Mouse (Mus musculus): ENCODE measurements around the gene 9130230L23Rik. TPM values are rescaled to one million over a fixed set of nuclear protein-coding genes. Genes with fewer than 3 reads are reported as not detected.
"Not testable (repeated sequence)": the region's sequence is repeated elsewhere in the genome, so short reads cannot be mapped to it uniquely, and the experiment has no call there.

9130230L23Rik gene
- polyA plus RNA-seq, 1 experiment from 2014 or later: 1.0 TPM

GRCm38 (mm10) chr5:65991191-65991590 is 12.9 kb downstream of the 9130230L23Rik start:
- no peak for ATAC-seq (ENCODE audit: insufficient read depth)
- Histone ChIP-seq H3K4me2 (no peak overlapping the region), H3K27me3 (ENCODE audit: insufficient read depth, low read length) (no peaks in the 10 kb centered on the region), H3K9me3 (ENCODE audit: low read depth, low read length) (no peaks in the 10 kb centered on the region), H3K27ac (ENCODE audit: low read depth) (no peak overlapping the region), H3K4me1 (ENCODE audit: insufficient read depth) (no peaks in the 10 kb centered on the region), H3K36me3 (ENCODE audit: insufficient read depth) (no peaks in the 10 kb centered on the region), H3K4me3 (ENCODE audit: low read depth, low read length) (no peak overlapping the region), H3K9ac (no peak overlapping the region)
- no peak for TF ChIP-seq CTCF (IDR thresholded peaks at IDR 0.05; ENCODE audit: low read depth)
- no peak for DNase-seq
- WGBS: 87% methylated on average over 2 of the region's 2 CpGs

- H3K36me3 ChIP-seq (ENCODE audit: insufficient read depth); H3K9me3 ChIP-seq (ENCODE audit: low read depth, low read length); DNase-seq; ATAC-seq (ENCODE audit: insufficient read depth); H3K9ac ChIP-seq; H3K27me3 ChIP-seq (ENCODE audit: insufficient read depth, low read length); H3K4me3 ChIP-seq (ENCODE audit: low read depth, low read length); H3K4me1 ChIP-seq (ENCODE audit: insufficient read depth); H3K4me2 ChIP-seq; H3K27ac ChIP-seq (ENCODE audit: low read depth): not testable (repeated sequence)
- 58% methylated on average over 3 of the region's 3 CpGs for WGBS
Measured at GRCm38 (mm10) chr5:65987004-65987403, 17.1 kb downstream of the 9130230L23Rik start.

DNA sequence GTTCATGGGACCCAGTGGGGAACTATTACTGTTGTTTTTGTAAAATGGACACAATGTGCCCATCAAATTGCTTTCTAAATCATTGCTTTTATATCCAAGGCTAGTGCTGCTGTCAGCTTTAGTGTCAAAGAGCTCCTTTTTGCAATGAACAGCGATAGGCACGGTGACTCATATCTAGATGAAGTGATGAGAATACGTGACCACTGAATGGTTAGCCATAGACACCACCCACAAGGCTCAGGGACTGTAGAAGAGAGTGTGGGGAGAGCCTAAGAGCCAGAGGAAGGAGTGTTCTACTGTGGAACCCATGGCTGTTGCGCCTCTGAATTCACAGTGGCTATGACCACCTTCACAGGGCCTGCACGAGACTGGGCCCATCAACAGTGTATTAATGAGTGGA is 17.7 kb downstream of the 9130230L23Rik start:
- no peak for TF ChIP-seq CTCF (IDR thresholded peaks at IDR 0.05; ENCODE audit: low read depth)
- Histone ChIP-seq H3K4me2 (no peak overlapping the region), H3K36me3 (ENCODE audit: insufficient read depth) (no peaks in the 10 kb centered on the region), H3K4me1 (ENCODE audit: insufficient read depth) (no peaks in the 10 kb centered on the region), H3K9ac (no peak overlapping the region), H3K27ac (ENCODE audit: low read depth) (no peak overlapping the region), H3K4me3 (ENCODE audit: low read depth, low read length) (no peak overlapping the region), H3K27me3 (ENCODE audit: insufficient read depth, low read length) (no peaks in the 10 kb centered on the region), H3K9me3 (ENCODE audit: low read depth, low read length) (no peaks in the 10 kb centered on the region)
- DNase-seq (no peak), ATAC-seq (ENCODE audit: insufficient read depth) (no peak)
- WGBS: 88% methylated on average over 5 of the region's 5 CpGs

DNA sequence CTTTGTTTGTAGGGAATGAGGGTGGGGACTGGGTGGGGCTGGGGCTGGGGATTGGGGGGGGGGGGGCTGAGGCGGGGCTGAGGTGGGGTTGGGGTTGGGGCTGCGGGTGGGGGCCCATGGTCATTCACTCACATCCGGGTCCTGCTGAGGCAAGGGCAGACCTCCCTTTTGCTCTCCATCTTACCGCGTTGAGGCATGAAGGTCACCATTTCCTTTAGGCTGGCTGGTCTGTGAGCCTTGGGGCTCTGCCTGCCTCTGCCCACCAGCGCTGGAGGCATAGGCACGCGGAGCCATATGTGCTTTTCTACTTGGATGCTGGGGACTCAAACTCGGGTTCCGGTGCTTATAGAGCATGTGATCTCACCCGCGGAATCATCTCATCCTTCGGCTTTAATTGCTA is 28.4 kb downstream of the 9130230L23Rik start:
- no peak for TF ChIP-seq CTCF (IDR thresholded peaks at IDR 0.05; ENCODE audit: low read depth)
- ATAC-seq (ENCODE audit: insufficient read depth): no peak

DNA sequence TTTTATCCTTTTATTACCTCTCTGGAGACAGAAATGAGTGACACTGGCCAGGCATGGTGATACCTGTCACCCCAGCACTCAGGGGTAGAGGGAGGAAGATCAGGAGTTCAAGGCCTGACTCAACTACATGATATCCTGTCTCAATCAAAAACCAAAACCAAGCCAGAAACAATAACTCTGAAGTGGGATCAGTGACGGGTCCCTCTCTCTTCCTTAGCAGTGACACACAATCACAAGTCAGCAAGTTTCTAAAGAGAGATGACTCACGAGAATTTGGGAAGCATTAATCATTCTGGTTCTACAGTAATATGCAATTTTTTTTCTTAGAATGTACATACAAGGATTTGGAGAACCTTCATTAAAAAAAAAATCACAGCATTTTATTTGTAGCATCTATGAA is 30.9 kb downstream of the 9130230L23Rik start:
- TF ChIP-seq CTCF (IDR thresholded peaks at IDR 0.05; ENCODE audit: low read depth): no peak
- no peak overlapping the region for H3K9ac ChIP-seq
- no peak for DNase-seq

More for the DNA sequence above, 28.4 kb downstream of the 9130230L23Rik start:
- Histone ChIP-seq H3K27me3 (ENCODE audit: insufficient read depth, low read length) (no peaks in the 10 kb centered on the region), H3K4me3 (ENCODE audit: low read depth, low read length) (no peak overlapping the region), H3K27ac (ENCODE audit: low read depth) (no peak overlapping the region), H3K4me2 (no peak overlapping the region), H3K9me3 (ENCODE audit: low read depth, low read length) (no peaks in the 10 kb centered on the region), H3K4me1 (ENCODE audit: insufficient read depth) (no peaks in the 10 kb centered on the region), H3K9ac (no peak overlapping the region), H3K36me3 (ENCODE audit: insufficient read depth) (no peaks in the 10 kb centered on the region)
- no peak for DNase-seq
- 90% methylated on average over 13 of the region's 13 CpGs for WGBS

DNA sequence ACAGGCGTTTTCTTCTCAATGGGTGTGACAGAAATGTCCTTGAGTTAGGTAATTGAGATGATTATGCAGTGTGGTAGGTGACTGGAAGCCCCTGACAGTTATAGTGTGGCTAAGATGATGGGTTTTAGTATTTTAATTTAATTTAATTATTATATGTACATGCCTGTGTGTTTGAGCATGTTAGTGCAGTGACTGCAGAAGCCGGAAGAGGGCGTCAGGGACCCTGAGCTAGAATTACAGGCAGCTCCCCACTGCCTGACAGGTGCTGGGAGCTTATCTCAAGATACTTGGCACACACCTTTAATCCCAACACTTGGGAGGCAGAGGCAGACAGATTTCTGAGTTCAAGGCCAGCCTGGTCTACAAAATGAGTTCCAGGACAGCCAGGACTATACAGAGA is 36.1 kb downstream of the 9130230L23Rik start:
- H3K27me3 ChIP-seq (ENCODE audit: insufficient read depth, low read length): no peaks in the 10 kb centered on the region
- 90% methylated on average over 3 of the region's 3 CpGs for WGBS
- H3K4me1 ChIP-seq (ENCODE audit: insufficient read depth): no peaks in the 10 kb centered on the region
- H3K9me3 ChIP-seq (ENCODE audit: low read depth, low read length): no peaks in the 10 kb centered on the region
- no peak overlapping the region for H3K4me3 ChIP-seq (ENCODE audit: low read depth, low read length)
- H3K4me2 ChIP-seq: no peak overlapping the region
- DNase-seq (no peak), ATAC-seq (ENCODE audit: insufficient read depth) (no peak)
- no peak overlapping the region for H3K9ac ChIP-seq
- TF ChIP-seq CTCF (IDR thresholded peaks at IDR 0.05; ENCODE audit: low read depth): no peak
- no peak overlapping the region for H3K27ac ChIP-seq (ENCODE audit: low read depth)
- H3K36me3 ChIP-seq (ENCODE audit: insufficient read depth): no peaks in the 10 kb centered on the region

More for the DNA sequence above, 30.9 kb downstream of the 9130230L23Rik start:
- no peaks in the 10 kb centered on the region for H3K27me3 ChIP-seq (ENCODE audit: insufficient read depth, low read length)
- H3K4me3 ChIP-seq (ENCODE audit: low read depth, low read length): no peak overlapping the region
- WGBS: 53% methylated on average over 2 of the region's 2 CpGs
- H3K36me3 ChIP-seq (ENCODE audit: insufficient read depth): no peaks in the 10 kb centered on the region
- H3K4me2 ChIP-seq: no peak overlapping the region
- H3K4me1 ChIP-seq (ENCODE audit: insufficient read depth): no peaks in the 10 kb centered on the region
- no peak for ATAC-seq (ENCODE audit: insufficient read depth)
- no peak overlapping the region for H3K27ac ChIP-seq (ENCODE audit: low read depth)
- no peaks in the 10 kb centered on the region for H3K9me3 ChIP-seq (ENCODE audit: low read depth, low read length)

- Histone ChIP-seq H3K9me3 (ENCODE audit: low read depth, low read length) (no peaks in the 10 kb centered on the region), H3K4me2 (no peak overlapping the region)
- 52% methylated on average over 12 of the region's 12 CpGs for WGBS
Measured at GRCm38 (mm10) chr5:65967091-65967490, 37.0 kb downstream of the 9130230L23Rik start.

DNA sequence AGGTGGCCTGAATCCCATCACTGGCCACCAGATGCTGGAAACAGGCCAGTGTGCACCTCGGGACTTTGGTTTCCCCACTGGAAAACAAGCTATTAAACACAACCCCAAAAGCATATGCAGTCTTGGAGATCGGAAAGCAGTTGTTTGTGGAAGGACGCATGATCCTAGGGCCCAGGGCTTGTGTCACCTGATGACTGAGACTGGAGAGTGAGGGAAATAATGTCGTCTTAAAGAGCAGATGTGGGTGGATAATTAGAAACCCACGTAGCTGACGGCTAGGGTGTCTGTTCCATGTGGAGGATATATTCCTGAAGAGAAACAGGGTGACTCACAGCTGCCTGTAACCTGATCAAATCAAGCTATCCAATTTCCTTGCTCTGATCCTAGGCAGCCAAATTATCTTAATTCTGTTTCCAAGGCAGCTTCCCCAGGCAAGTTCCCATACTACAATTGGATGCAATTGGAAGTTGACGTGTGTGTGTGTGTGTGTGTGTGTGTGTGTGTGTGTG is 38.3 kb downstream of the 9130230L23Rik start:
- 64% methylated on average over 7 of the region's 7 CpGs for WGBS
- Histone ChIP-seq H3K4me2 (no peak overlapping the region), H3K4me1 (ENCODE audit: insufficient read depth) (no peaks in the 10 kb centered on the region), H3K9me3 (ENCODE audit: low read depth, low read length) (no peaks in the 10 kb centered on the region), H3K9ac (no peak overlapping the region), H3K27me3 (ENCODE audit: insufficient read depth, low read length) (no peaks in the 10 kb centered on the region), H3K27ac (ENCODE audit: low read depth) (no peak overlapping the region), H3K36me3 (ENCODE audit: insufficient read depth) (no peaks in the 10 kb centered on the region), H3K4me3 (ENCODE audit: low read depth, low read length) (no peak overlapping the region)
- no peak for TF ChIP-seq CTCF (IDR thresholded peaks at IDR 0.05; ENCODE audit: low read depth)
- ATAC-seq (ENCODE audit: insufficient read depth): no peak
- DNase-seq: no peak

More at GRCm38 (mm10) chr5:65967091-65967490, 37.0 kb downstream of the 9130230L23Rik start:
- no peak for TF ChIP-seq CTCF (IDR thresholded peaks at IDR 0.05; ENCODE audit: low read depth)
- Histone ChIP-seq H3K9ac (no peak overlapping the region), H3K36me3 (ENCODE audit: insufficient read depth) (no peaks in the 10 kb centered on the region), H3K27me3 (ENCODE audit: insufficient read depth, low read length) (no peaks in the 10 kb centered on the region), H3K27ac (ENCODE audit: low read depth) (no peak overlapping the region), H3K4me3 (ENCODE audit: low read depth, low read length) (no peak overlapping the region), H3K4me1 (ENCODE audit: insufficient read depth) (no peaks in the 10 kb centered on the region)
- no peak for DNase-seq
- ATAC-seq (ENCODE audit: insufficient read depth): no peak
